ENCODE assay signal across 9 mouse cellular contexts in genomic region chr9:75600166-75600934, GRCm38 (mm10). TPM values are rescaled to one million over a fixed set of nuclear protein-coding genes. Genes with fewer than 3 reads are reported as not detected.
DNase-seq lines count a peak whose midpoint lies in the region; ATAC-seq lines count a peak whose summit lies in the region.
"Had no signal": no experiment of that assay in that cellular context is flagged by ENCODE, and none has a peak within 500 bp of the region (broad histone marks: within the 10 kb centered on the region; RNA-seq: fewer than 3 reads in every experiment).

No protein-coding gene starts in this region.

- no peak overlapping the region for H3K27ac ChIP-seq in heart, embryonic 11.5 days (ENCODE audit: low read depth, low read length)
- H3K27ac ChIP-seq in stomach, embryonic 16.5 days (ENCODE audit: low read length), result no peak overlapping the region
- H3K27ac ChIP-seq in heart, embryonic 10.5 days, result no peak overlapping the region
- H3K27ac ChIP-seq: liver, embryonic 15.5 days had no signal

- no peak overlapping the region for H3K4me2 ChIP-seq in heart, embryonic 11.5 days
- H3K4me2 ChIP-seq in stomach, embryonic 16.5 days (ENCODE audit: low read depth, low read length), result no peak overlapping the region
- H3K4me2 ChIP-seq: liver, embryonic 15.5 days had no signal

- no peaks in the 10 kb centered on the region for H3K9me3 ChIP-seq in heart, embryonic 11.5 days (replicated peaks; ENCODE audit: control insufficient read depth, low read length)
- H3K9me3 ChIP-seq in stomach, embryonic 16.5 days (replicated peaks; ENCODE audit: control insufficient read depth, low read length), result no peaks in the 10 kb centered on the region
- no peaks in the 10 kb centered on the region for H3K9me3 ChIP-seq in heart, embryonic 10.5 days
- H3K9me3 ChIP-seq: liver, embryonic 15.5 days had no signal

- no peak overlapping the region for H3K4me3 ChIP-seq in heart, embryonic 11.5 days (ENCODE audit: low read depth, low read length)
- no peak overlapping the region for H3K4me3 ChIP-seq in stomach, embryonic 16.5 days (replicated peaks; ENCODE audit: low read length)
- H3K4me3 ChIP-seq in heart, embryonic 10.5 days, result no peak overlapping the region
- H3K4me3 ChIP-seq: liver, embryonic 15.5 days had no signal

- ATAC-seq in heart, embryonic 11.5 days (replicated peaks; ENCODE audit: insufficient number of reproducible peaks, low FRiP score, low TSS enrichment), result no peak
- peak; percentile 31; the same call in 1 of the 2 replicates for ATAC-seq in stomach, embryonic 16.5 days (ENCODE audit: insufficient read depth, low FRiP score)

- intact Hi-C loops in heart, postnatal 10 days (cut with DNase I), result no loop called here

- 0 out of 2 replicates have a peak, but pooled peaks cover 4% of the 10 kb centered on the region for H3K4me1 ChIP-seq in heart, embryonic 11.5 days (ENCODE audit: control insufficient read depth, insufficient read depth, low read length)
- no peaks in the 10 kb centered on the region; the same call in 1 of the 2 replicates for H3K4me1 ChIP-seq in stomach, embryonic 16.5 days (ENCODE audit: control insufficient read depth, insufficient read depth, low read length)
- 0 out of 2 replicates have a peak, but pooled peaks cover 11% of the 10 kb centered on the region for H3K4me1 ChIP-seq in heart, embryonic 10.5 days
- H3K4me1 ChIP-seq: liver, embryonic 15.5 days had no signal

- no peaks in the 10 kb centered on the region for H3K27me3 ChIP-seq in heart, embryonic 11.5 days (ENCODE audit: control insufficient read depth, insufficient read depth, low read length)
- H3K27me3 ChIP-seq in stomach, embryonic 16.5 days (ENCODE audit: control insufficient read depth, insufficient read depth, low read length), result no peaks in the 10 kb centered on the region
- no peaks in the 10 kb centered on the region for H3K27me3 ChIP-seq in heart, embryonic 10.5 days (ENCODE audit: insufficient read depth, poor library complexity, severe bottlenecking)

- H3K36me3 ChIP-seq in heart, embryonic 11.5 days (ENCODE audit: control insufficient read depth, insufficient read depth, low read length), result no peaks in the 10 kb centered on the region
- H3K36me3 ChIP-seq in stomach, embryonic 16.5 days (ENCODE audit: control insufficient read depth, insufficient read depth, low read length), result no peaks in the 10 kb centered on the region
- no peaks in the 10 kb centered on the region for H3K36me3 ChIP-seq in heart, embryonic 10.5 days
- H3K36me3 ChIP-seq: liver, embryonic 15.5 days had no signal

- peak; percentile 15 to 27 for DNase-seq in heart, postnatal 10 days
- DNase-seq in right cerebral cortex, postnatal 10 days (ENCODE audit: low spot score in 2 of 2), result peak; percentile 53 to 58
- DNase-seq in right cerebral cortex, postnatal 25 days, result no peak
- DNase-seq in layer of hippocampus, postnatal 10 days (ENCODE audit: low spot score in 2 of 2), result peak; percentile 28 to 35
- no peak for DNase-seq in adrenal gland, adult (ENCODE audit: inconsistent age in 2 of 2, low spot score in 1 of 2)
- DNase-seq in heart, embryonic 10.5 days (ENCODE audit: low spot score), result no peak

- WGBS in heart, embryonic 11.5 days (ENCODE audit: insufficient replicate concordance), result 64% methylated on average over 7 of the region's 7 CpGs
- 60% methylated on average over 7 of the region's 7 CpGs for WGBS in stomach, embryonic 16.5 days
- 66% methylated on average over 7 of the region's 7 CpGs for WGBS in heart, embryonic 10.5 days

- H3K9ac ChIP-seq in heart, embryonic 11.5 days (ENCODE audit: low read depth, low read length), result no peak overlapping the region
- H3K9ac ChIP-seq in stomach, embryonic 16.5 days (ENCODE audit: low read length), result no peak overlapping the region
- H3K9ac ChIP-seq: liver, embryonic 15.5 days had no signal

RNA-seq across cellular contexts. Expression of gene Tmod2, which starts 10.8 kb away (rescaled TPM):
- 1 to 10 TPM; 5.0 to 6.6 TPM for total RNA-seq in heart, postnatal 10 days (2021)
- 5.9 and 6.1 TPM in 2 replicates for polyA plus RNA-seq in heart, embryonic 11.5 days (2014; fragmentation: Nextera tagmentation; extraction: Ambion mirVana)
- total RNA-seq in layer of hippocampus, postnatal 10 days (2021), result 100 to 1,000 TPM; 437 to 472 TPM
- 16.0 and 17.1 TPM in 2 replicates for polyA plus RNA-seq in stomach, embryonic 16.5 days (2015; fragmentation: Nextera tagmentation; extraction: Ambion mirVana)
- polyA plus RNA-seq in heart, embryonic 10.5 days (2016; fragmentation: Nextera tagmentation; extraction: Ambion mirVana), result 6.0 and 8.9 TPM in 2 replicates

RNA-seq across cellular contexts. Expression of gene Lysmd2, which starts 25.2 kb away (rescaled TPM):
- 10 to 100 TPM in 1 of 2 experiments, 1 to 10 TPM in 1; 9.8 to 11.2 TPM for total RNA-seq in heart, postnatal 10 days (2021)
- 16.3 and 18.4 TPM in 2 replicates for polyA plus RNA-seq in heart, embryonic 11.5 days (2014; fragmentation: Nextera tagmentation; extraction: Ambion mirVana)
- 10 to 100 TPM; 50.3 to 53.1 TPM for total RNA-seq in layer of hippocampus, postnatal 10 days (2021)
- polyA plus RNA-seq in stomach, embryonic 16.5 days (2015; fragmentation: Nextera tagmentation; extraction: Ambion mirVana), result 24.0 and 25.9 TPM in 2 replicates
- polyA plus RNA-seq in heart, embryonic 10.5 days (2016; fragmentation: Nextera tagmentation; extraction: Ambion mirVana), result 14.3 and 14.9 TPM in 2 replicates

RNA-seq across cellular contexts. Expression of gene Tmod3, which starts 40.9 kb away (rescaled TPM):
- total RNA-seq in heart, postnatal 10 days (2021), result 100 to 1,000 TPM; 112 to 123 TPM
- polyA plus RNA-seq in heart, embryonic 11.5 days (2014; fragmentation: Nextera tagmentation; extraction: Ambion mirVana), result 80.0 and 86.9 TPM in 2 replicates
- 10 to 100 TPM; 68.7 to 70.2 TPM for total RNA-seq in layer of hippocampus, postnatal 10 days (2021)
- 159 and 182 TPM in 2 replicates for polyA plus RNA-seq in stomach, embryonic 16.5 days (2015; fragmentation: Nextera tagmentation; extraction: Ambion mirVana)
- polyA plus RNA-seq in heart, embryonic 10.5 days (2016; fragmentation: Nextera tagmentation; extraction: Ambion mirVana), result 73.4 and 90.5 TPM in 2 replicates

Comparison
In these comparisons a context has a peak if more than half of its experiments do, and no peak if none do; other contexts are left out.
1. DNase-seq: peak in heart, postnatal 10 days (2 of 2), right cerebral cortex, postnatal 10 days (2 of 2) and layer of hippocampus, postnatal 10 days (2 of 2); none in right cerebral cortex, postnatal 25 days (single experiment), adrenal gland, adult (0 of 2) and heart, embryonic 10.5 days (single experiment).